Comparison of ENCODE assay signal across 26 mouse cellular contexts in genomic region chr5:141303746-141304145, GRCm38 (mm10).
DNase-seq lines count a peak whose midpoint lies in the region; ATAC-seq and TF ChIP-seq lines count a peak whose summit lies in the region.
"Had no signal": no experiment of that assay in that cellular context is flagged by ENCODE, and none has a peak within 500 bp of the region (broad histone marks: within the 10 kb centered on the region; RNA-seq: fewer than 3 reads in every experiment).

No protein-coding gene starts in this region.

- TF ChIP-seq POLR2A in CH12.LX (IDR thresholded peaks at IDR 0.05; ENCODE audit: low read depth, low read length) = no peak
- TF ChIP-seq POLR2A in myocyte (IDR thresholded peaks at IDR 0.05; ENCODE audit: insufficient read length, low read depth) = no peak

- dilution Hi-C loops in CH12.LX (cut with MboI; ENCODE audit: extremely low pct_ligation_motif_present, extremely low pct_unique_long_range_greater_than_20kb, low sequenced_read_pairs) = no loop called here

- no peak for ATAC-seq in embryonic facial prominence, embryonic 11.5 days (replicated peaks; ENCODE audit: insufficient number of reproducible peaks, low FRiP score, low TSS enrichment, low read depth)
- no peak for ATAC-seq in erythroblast, adult 5-6 weeks (replicated peaks; ENCODE audit: low FRiP score, poor library complexity, severe bottlenecking)
- ATAC-seq: CD4-positive, CD25-positive, alpha-beta regulatory T cell, adult 4 months; forebrain, embryonic 16.5 days; liver, embryonic 12.5 days had no signal

- no peak for TF ChIP-seq RAD21 in CH12.LX (IDR thresholded peaks at IDR 0.05; ENCODE audit: low read depth, low read length)

- in situ Hi-C loops in CH12.LX (cut with MboI; ENCODE audit: low pct_ligation_motif_present, low pct_unique_long_range_greater_than_20kb, low sequenced_read_pairs) = no loop called here

- H3K27me3 ChIP-seq in CH12.LX (replicated peaks) (no peaks in the 10 kb centered on the region), myocyte (ENCODE audit: control insufficient read depth, insufficient read depth, insufficient read length) (no peaks in the 10 kb centered on the region)
- no peaks in the 10 kb centered on the region for H3K27me3 ChIP-seq in embryonic facial prominence, embryonic 11.5 days (ENCODE audit: control insufficient read depth, insufficient read depth, low read length)
- H3K27me3 ChIP-seq: heart, embryonic 12.5 days; hindbrain, embryonic 13.5 days; limb, embryonic 12.5 days; liver, embryonic 12.5 days had no signal

- no peak for TF ChIP-seq CTCF in CH12.LX (conservative IDR thresholded peaks at IDR 0.05 in 1 of 2, IDR thresholded peaks at IDR 0.05 in 1 of 2; ENCODE audit: low read depth in 2 of 2, low read length in 2 of 2)

- no peak for TF ChIP-seq EP300 in CH12.LX (IDR thresholded peaks at IDR 0.05; ENCODE audit: low read length)

- H3K4me1 ChIP-seq in CH12.LX (ENCODE audit: control insufficient read depth in 1 of 2, insufficient read depth in 2 of 2) = no peaks in the 10 kb centered on the region
- H3K4me1 ChIP-seq in embryonic facial prominence, embryonic 11.5 days (ENCODE audit: control insufficient read depth, insufficient read depth, low read length) = no peaks in the 10 kb centered on the region
- H3K4me1 ChIP-seq: hindbrain, embryonic 13.5 days; liver, embryonic 12.5 days had no signal

- H3K36me3 ChIP-seq in CH12.LX (replicated peaks in 1 of 2; ENCODE audit: control insufficient read depth in 1 of 2, insufficient read depth in 1 of 2, low read length in 1 of 2) = no peaks in the 10 kb centered on the region
- no peaks in the 10 kb centered on the region for H3K36me3 ChIP-seq in embryonic facial prominence, embryonic 11.5 days (replicated peaks; ENCODE audit: control insufficient read depth, insufficient read depth, low read depth, low read length)
- no peaks in the 10 kb centered on the region for H3K36me3 ChIP-seq in myocyte (ENCODE audit: control insufficient read depth, insufficient read depth)
- H3K36me3 ChIP-seq: heart, embryonic 12.5 days; hindbrain, embryonic 13.5 days; limb, embryonic 12.5 days; liver, embryonic 12.5 days had no signal

- no peak overlapping the region for H3K9ac ChIP-seq in CH12.LX (ENCODE audit: insufficient read depth, low read depth)
- H3K9ac ChIP-seq in embryonic facial prominence, embryonic 11.5 days (replicated peaks; ENCODE audit: low read length) = no peak overlapping the region
- H3K9ac ChIP-seq: heart, embryonic 12.5 days; hindbrain, embryonic 13.5 days; limb, embryonic 12.5 days; liver, embryonic 12.5 days had no signal

- H3ac ChIP-seq in myocyte (ENCODE audit: control insufficient read depth, insufficient read length) = no peak overlapping the region

- H3K79me2 ChIP-seq in CH12.LX (replicated peaks; ENCODE audit: control insufficient read depth, extremely low read depth, insufficient read depth, poor library complexity, severe bottlenecking) (no peaks in the 10 kb centered on the region), myocyte (ENCODE audit: control insufficient read depth, insufficient read depth) (no peaks in the 10 kb centered on the region)

- H3K4me2 ChIP-seq in CH12.LX (ENCODE audit: insufficient read depth, low read depth, poor library complexity, severe bottlenecking) (no peak overlapping the region), myocyte (ENCODE audit: low read depth) (peak overlapping the region; percentile 6)
- no peak overlapping the region for H3K4me2 ChIP-seq in embryonic facial prominence, embryonic 11.5 days (ENCODE audit: low read depth, low read length)
- H3K4me2 ChIP-seq: heart, embryonic 12.5 days; hindbrain, embryonic 13.5 days; limb, embryonic 12.5 days; liver, embryonic 12.5 days; midbrain, embryonic 11.5 days had no signal

- WGBS in embryonic facial prominence, embryonic 11.5 days = 51% methylated on average over 2 of the region's 2 CpGs

- H3K4me3 ChIP-seq in CH12.LX (replicated peaks in 1 of 3; ENCODE audit: low read depth in 2 of 3, low read length in 2 of 3, poor library complexity in 1 of 3) (no peak overlapping the region), myocyte (no peak overlapping the region)
- H3K4me3 ChIP-seq in embryonic facial prominence, embryonic 11.5 days (ENCODE audit: low read depth, low read length) = no peak overlapping the region
- H3K4me3 ChIP-seq: heart, embryonic 12.5 days; hindbrain, embryonic 13.5 days; limb, embryonic 12.5 days; liver, embryonic 12.5 days had no signal

- peak; percentile 3 for DNase-seq in embryo, embryonic 11 days
- no peak for DNase-seq in embryo, embryonic 10.5 days (ENCODE audit: low spot score)
- peak; percentile 8 for DNase-seq in CH12.LX (ENCODE audit: extremely low read depth)
- peak; percentile 54 for DNase-seq in embryonic facial prominence, embryonic 11.5 days (ENCODE audit: low spot score)
- no peak for DNase-seq in kidney, postnatal 36 days
- DNase-seq: adrenal gland, adult 2 months; cerebellum, adult 2 months; cerebellum, postnatal 25 days; gastrocnemius, postnatal 25 days; heart, adult 18-20 months; kidney, adult 18-20 months; lung, adult 18-20 months; lung, postnatal 10 days; right cerebral cortex, postnatal 25 days; spleen, adult 18-20 months; thymus, postnatal 14 days had no signal

- H3K27ac ChIP-seq in CH12.LX (ENCODE audit: insufficient read depth, low read depth) = no peak overlapping the region
- H3K27ac ChIP-seq in embryonic facial prominence, embryonic 11.5 days (replicated peaks; ENCODE audit: low read depth, low read length) = no peak overlapping the region
- H3K27ac ChIP-seq: hindbrain, embryonic 13.5 days; kidney, postnatal 0 days; limb, embryonic 12.5 days; liver, embryonic 12.5 days had no signal

- no peaks in the 10 kb centered on the region for H3K9me3 ChIP-seq in CH12.LX (replicated peaks; ENCODE audit: low read length)
- no peaks in the 10 kb centered on the region for H3K9me3 ChIP-seq in embryonic facial prominence, embryonic 11.5 days (replicated peaks; ENCODE audit: control insufficient read depth, low read length)
- H3K9me3 ChIP-seq: heart, embryonic 12.5 days; hindbrain, embryonic 13.5 days; limb, embryonic 12.5 days; liver, embryonic 12.5 days had no signal

TF ChIP-seq in CH12.LX, 34 proteins besides CTCF, POLR2A, EP300 and RAD21:
- TF ChIP-seq ZMIZ1 (IDR thresholded peaks at IDR 0.05; ENCODE audit: low read depth, low read length) (no peak), CHD2 (IDR thresholded peaks at IDR 0.05; ENCODE audit: low read length) (no peak), SIN3A (IDR thresholded peaks at IDR 0.05; ENCODE audit: low read length) (no peak), MAZ (IDR thresholded peaks at IDR 0.05; ENCODE audit: low read depth, low read length) (no peak), POLR2AphosphoS2 (IDR thresholded peaks at IDR 0.05; ENCODE audit: low read depth, low read length) (no peak), NRF1 (IDR thresholded peaks at IDR 0.05; ENCODE audit: low read depth, low read length) (no peak), MAFK (IDR thresholded peaks at IDR 0.05; ENCODE audit: insufficient replicate concordance, low read length) (no peak), E2F4 (IDR thresholded peaks at IDR 0.05; ENCODE audit: insufficient replicate concordance, low read depth, low read length) (no peak), SMC3 (IDR thresholded peaks at IDR 0.05; ENCODE audit: low read depth, low read length) (no peak), ZNF384 (IDR thresholded peaks at IDR 0.05; ENCODE audit: low read depth, low read length) (no peak), PAX5 (IDR thresholded peaks at IDR 0.05; ENCODE audit: low read length) (no peak)
TF ChIP-seq in CH12.LX: peak in this region for 0.

TF ChIP-seq in myocyte, 11 proteins besides CTCF, POLR2A, EP300 and RAD21:
- TF ChIP-seq TCF3 (IDR thresholded peaks at IDR 0.05; ENCODE audit: insufficient read length, low read depth) (no peak), MYOD1 (IDR thresholded peaks at IDR 0.05; ENCODE audit: control insufficient read depth in 1 of 3, insufficient read length in 2 of 3, low read depth in 2 of 3) (peak in 1 of 3 experiments; percentile 18), USF1 (IDR thresholded peaks at IDR 0.05; ENCODE audit: low read depth) (no peak), MYOG (IDR thresholded peaks at IDR 0.05; ENCODE audit: control insufficient read depth in 1 of 3, insufficient read depth in 1 of 3, insufficient read length in 2 of 3, low read depth in 2 of 3) (no peak), SRF (IDR thresholded peaks at IDR 0.05; ENCODE audit: control insufficient read depth, insufficient read length, low read depth) (no peak)

Comparison
In these comparisons a context has a peak if more than half of its experiments do, and no peak if none do; other contexts are left out.
1. DNase-seq: peak in embryo, embryonic 11 days (single experiment), CH12.LX (single experiment) and embryonic facial prominence, embryonic 11.5 days (single experiment); none in embryo, embryonic 10.5 days (single experiment) and kidney, postnatal 36 days (0 of 2).